Mouse (Mus musculus): ENCODE results near the gene Efna2. TPM values are rescaled to one million over a fixed set of nuclear protein-coding genes. Genes with fewer than 3 reads are reported as not detected.
"Not testable (repeated sequence)": the region's sequence is repeated elsewhere in the genome, so short reads cannot be mapped to it uniquely, and the experiment has no call there.

The Efna2 gene
- polyA plus RNA-seq, 1 experiment = 0.10 TPM

GRCm38 (mm10) chr10:80207676-80208075, 28.4 kb downstream of the Efna2 start:
- peaks cover 30% of the 10 kb centered on the region for H3K27me3 ChIP-seq (ENCODE audit: control insufficient read depth)
- H3K4me1 ChIP-seq (ENCODE audit: control insufficient read depth) = no peaks in the 10 kb centered on the region
- no peaks in the 10 kb centered on the region for H3K36me3 ChIP-seq (ENCODE audit: control insufficient read depth)
- no peak for TF ChIP-seq GATA1 (IDR thresholded peaks at IDR 0.05; ENCODE audit: low read length)
- no peak for TF ChIP-seq TAL1 (IDR thresholded peaks at IDR 0.05; ENCODE audit: low read length)
- no peak overlapping the region for H3K4me3 ChIP-seq (replicated peaks)
- no peaks in the 10 kb centered on the region for H3K9me3 ChIP-seq (ENCODE audit: control insufficient read depth, low read length)

- TF ChIP-seq GATA1 (IDR thresholded peaks at IDR 0.05; ENCODE audit: low read length) (no peak), TAL1 (IDR thresholded peaks at IDR 0.05; ENCODE audit: low read length) (no peak)
- Histone ChIP-seq H3K27me3 (ENCODE audit: control insufficient read depth) (peaks cover 30% of the 10 kb centered on the region), H3K9me3 (ENCODE audit: control insufficient read depth, low read length) (no peaks in the 10 kb centered on the region), H3K4me3 (replicated peaks) (no peak overlapping the region), H3K4me1 (ENCODE audit: control insufficient read depth) (no peaks in the 10 kb centered on the region), H3K36me3 (ENCODE audit: control insufficient read depth) (no peaks in the 10 kb centered on the region)
Measured at GRCm38 (mm10) chr10:80208248-80208647, 29.0 kb downstream of the Efna2 start.

- Histone ChIP-seq H3K27me3 (ENCODE audit: control insufficient read depth) (peaks cover 28% of the 10 kb centered on the region), H3K36me3 (ENCODE audit: control insufficient read depth) (no peaks in the 10 kb centered on the region), H3K4me1 (ENCODE audit: control insufficient read depth) (no peaks in the 10 kb centered on the region), H3K9me3 (ENCODE audit: control insufficient read depth, low read length) (no peaks in the 10 kb centered on the region), H3K4me3 (replicated peaks) (no peak overlapping the region)
- TF ChIP-seq TAL1 (IDR thresholded peaks at IDR 0.05; ENCODE audit: low read length) (no peak), GATA1 (IDR thresholded peaks at IDR 0.05; ENCODE audit: low read length) (no peak)
Measured at GRCm38 (mm10) chr10:80208841-80209371, 29.6 kb downstream of the Efna2 start.

DNA sequence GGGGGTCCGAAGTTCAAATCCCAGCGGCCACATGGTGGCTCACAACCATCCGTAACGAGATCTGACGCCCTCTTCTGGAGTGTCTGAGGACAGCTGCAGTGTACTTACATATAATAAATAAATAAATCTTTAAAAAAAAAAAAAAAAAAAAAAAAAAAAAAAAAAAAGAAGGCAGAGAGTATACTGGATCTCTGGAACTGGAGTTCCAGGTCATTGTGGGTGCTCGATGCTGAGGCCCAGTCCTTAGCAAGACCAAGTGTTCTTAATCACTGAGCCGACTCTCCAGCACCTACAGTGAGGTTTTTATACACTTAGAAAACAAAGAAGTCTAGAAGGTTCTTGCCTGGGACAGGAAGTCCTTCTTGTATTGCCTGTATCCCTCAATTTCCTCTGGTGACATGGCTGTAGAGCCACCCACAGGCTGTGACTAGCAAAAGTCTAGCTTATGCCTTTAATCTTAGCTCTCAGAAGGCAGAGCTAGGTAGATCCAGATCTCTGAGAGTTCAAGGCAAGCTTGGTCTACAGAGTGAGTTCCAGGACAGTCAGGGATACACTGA, 32.3 kb downstream of the Efna2 start:
- H3K4me1 ChIP-seq (ENCODE audit: control insufficient read depth); H3K36me3 ChIP-seq (ENCODE audit: control insufficient read depth); H3K9me3 ChIP-seq (ENCODE audit: control insufficient read depth, low read length); H3K4me3 ChIP-seq (replicated peaks): not testable (repeated sequence)
- peaks cover 21% of the 10 kb centered on the region for H3K27me3 ChIP-seq (ENCODE audit: control insufficient read depth)

DNA sequence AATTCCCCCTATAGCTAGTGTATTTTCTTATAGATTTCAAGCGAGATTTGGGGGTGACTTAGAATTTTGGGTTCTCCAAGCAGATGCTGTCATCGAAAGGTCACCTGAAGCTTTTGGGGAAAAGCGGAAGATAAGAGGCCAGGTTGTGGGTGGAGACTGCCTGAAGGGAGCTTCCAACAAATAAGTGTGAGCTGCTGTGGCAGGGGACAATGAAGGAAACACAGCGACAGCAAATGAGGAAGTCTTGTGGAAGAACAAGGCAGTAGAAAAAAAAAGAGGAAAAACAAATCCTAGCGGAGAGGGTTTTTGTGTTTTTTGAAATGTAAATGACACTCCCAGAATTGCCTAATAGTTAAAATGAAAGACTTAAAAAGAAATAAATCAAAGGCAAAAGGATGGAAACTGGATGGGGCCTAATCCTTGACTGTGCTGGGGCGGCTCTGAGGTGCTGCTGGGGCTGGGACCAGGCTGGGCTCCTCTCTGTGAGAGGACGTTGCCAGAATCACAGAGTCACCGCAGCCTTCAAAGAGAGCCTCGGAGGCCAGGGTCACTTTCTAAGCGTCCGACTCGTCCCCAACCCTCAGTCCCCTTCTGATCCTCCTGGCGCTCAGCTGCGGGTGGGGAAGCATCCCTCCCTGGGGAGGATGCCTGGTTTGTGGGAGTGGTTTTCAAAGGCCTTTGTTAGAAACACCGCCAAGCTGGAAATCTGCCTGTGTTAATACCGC, 35.9 kb downstream of the Efna2 start:
- H3K36me3 ChIP-seq (ENCODE audit: control insufficient read depth) = no peaks in the 10 kb centered on the region
- H3K4me1 ChIP-seq (ENCODE audit: control insufficient read depth) = no peaks in the 10 kb centered on the region
- TF ChIP-seq GATA1 (IDR thresholded peaks at IDR 0.05; ENCODE audit: low read length) (no peak), TAL1 (IDR thresholded peaks at IDR 0.05; ENCODE audit: low read length) (no peak)
- H3K4me3 ChIP-seq (replicated peaks) = no peak overlapping the region
- H3K27me3 ChIP-seq (ENCODE audit: control insufficient read depth) = peaks cover 14% of the 10 kb centered on the region
- no peaks in the 10 kb centered on the region for H3K9me3 ChIP-seq (ENCODE audit: control insufficient read depth, low read length)

DNA sequence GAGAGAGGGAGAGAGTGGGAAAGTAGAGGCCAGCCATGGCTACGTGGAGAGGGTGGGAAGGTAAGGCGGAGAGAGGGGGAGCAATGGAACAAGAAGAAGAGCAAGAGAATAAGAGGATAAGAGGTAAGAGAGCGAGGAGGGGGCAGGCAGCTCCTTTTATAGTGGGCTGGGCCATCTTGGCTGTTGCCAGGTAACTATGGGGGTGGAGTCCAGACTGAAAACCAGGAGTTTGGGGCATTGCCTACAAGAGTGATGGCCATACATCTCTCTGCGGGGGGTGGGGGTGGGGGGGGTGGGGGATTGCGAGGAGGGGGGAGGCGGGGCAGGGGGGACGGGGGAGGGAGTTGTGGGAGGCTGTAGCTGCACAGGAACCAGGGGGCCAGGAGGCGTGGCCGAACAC, 41.4 kb downstream of the Efna2 start:
- H3K27me3 ChIP-seq (ENCODE audit: control insufficient read depth) = peaks cover 23% of the 10 kb centered on the region
- no peaks in the 10 kb centered on the region for H3K9me3 ChIP-seq (ENCODE audit: control insufficient read depth, low read length)
- peaks cover 7% of the 10 kb centered on the region for H3K4me1 ChIP-seq (ENCODE audit: control insufficient read depth)
- no peak for TF ChIP-seq TAL1 (IDR thresholded peaks at IDR 0.05; ENCODE audit: low read length)
- H3K4me3 ChIP-seq (replicated peaks) = no peak overlapping the region
- H3K36me3 ChIP-seq (ENCODE audit: control insufficient read depth) = no peaks in the 10 kb centered on the region

GRCm38 (mm10) chr10:80223137-80223536, 43.9 kb downstream of the Efna2 start:
- peaks cover 20% of the 10 kb centered on the region for H3K27me3 ChIP-seq (ENCODE audit: control insufficient read depth)
- peaks cover 30% of the 10 kb centered on the region for H3K4me1 ChIP-seq (ENCODE audit: control insufficient read depth)
- not testable (repeated sequence) for H3K9me3 ChIP-seq (ENCODE audit: control insufficient read depth, low read length); H3K36me3 ChIP-seq (ENCODE audit: control insufficient read depth); H3K4me3 ChIP-seq (replicated peaks)

DNA sequence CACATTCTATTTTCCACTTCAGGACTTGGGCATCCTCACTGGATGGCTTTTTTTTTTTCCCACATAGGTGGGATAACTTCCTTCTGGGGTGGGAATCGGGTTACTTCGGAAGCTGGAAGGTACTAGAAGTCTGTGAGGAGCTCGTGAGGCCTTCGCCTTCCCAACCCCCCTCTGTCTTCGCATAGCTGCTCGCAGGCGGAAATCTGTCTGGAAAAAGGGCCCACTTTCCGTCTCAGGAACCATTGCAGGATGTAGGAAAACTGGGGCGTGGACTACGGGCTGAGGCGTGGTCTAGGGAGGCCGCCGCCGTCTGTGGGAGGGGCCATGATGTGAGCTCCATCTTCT, 46.8 kb downstream of the Efna2 start:
- no peaks in the 10 kb centered on the region for H3K9me3 ChIP-seq (ENCODE audit: control insufficient read depth, low read length)
- peaks cover 9% of the 10 kb centered on the region for H3K27me3 ChIP-seq (ENCODE audit: control insufficient read depth)
- H3K4me1 ChIP-seq (ENCODE audit: control insufficient read depth) = peaks cover 37% of the 10 kb centered on the region
- peaks cover 33% of the 10 kb centered on the region for H3K36me3 ChIP-seq (ENCODE audit: control insufficient read depth)
- H3K4me3 ChIP-seq (replicated peaks) = peak overlapping the region; percentile 84
- TF ChIP-seq GATA1 (IDR thresholded peaks at IDR 0.05; ENCODE audit: low read length) = no peak
- no peak for TF ChIP-seq TAL1 (IDR thresholded peaks at IDR 0.05; ENCODE audit: low read length)

DNA sequence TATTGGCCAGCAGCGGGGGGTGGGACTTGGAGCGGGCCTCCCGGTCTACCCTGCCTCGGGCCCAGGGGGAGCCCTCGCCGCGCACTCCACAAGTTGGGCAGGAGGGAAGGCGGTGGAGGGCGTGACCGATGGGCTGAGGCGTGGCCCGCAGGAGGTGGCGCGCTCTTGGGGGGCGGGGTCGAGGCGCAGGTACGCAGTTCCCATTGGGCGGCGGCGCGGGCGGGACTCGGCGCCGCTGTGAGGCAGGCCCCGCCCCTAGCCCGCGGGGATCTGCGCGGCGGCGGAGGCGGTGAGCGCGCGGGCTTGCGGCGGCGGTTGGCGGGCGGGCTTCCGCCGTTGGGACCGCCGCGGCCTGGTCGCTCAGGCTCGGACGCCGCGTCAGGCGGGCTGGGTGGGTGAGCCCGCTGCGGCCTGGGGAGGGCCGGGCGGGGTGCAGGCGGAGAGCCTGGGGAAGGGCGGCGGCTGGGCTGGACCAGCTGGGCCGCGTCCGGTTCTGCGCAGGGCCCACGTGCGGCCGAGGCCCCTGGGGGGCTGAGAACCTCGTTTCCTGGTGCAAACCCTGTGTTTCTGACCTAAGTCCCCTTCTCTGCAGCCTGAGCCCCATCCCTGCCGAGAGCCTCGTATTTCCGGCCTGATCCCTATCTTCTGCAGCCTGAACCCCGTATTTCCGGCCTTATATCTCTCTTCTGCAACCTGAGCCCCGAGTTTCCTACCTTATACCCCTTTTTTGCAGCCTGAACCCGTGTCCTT, 47.3 kb downstream of the Efna2 start, which contains the start of gene Mum1:
Gene Mum1 (plus strand): TSS at position 19 of the 750 bp plus-strand sequence.
- TF ChIP-seq GATA1 (IDR thresholded peaks at IDR 0.05; ENCODE audit: low read length) (peak; percentile 29; the same call in 1 of the 2 replicates), TAL1 (IDR thresholded peaks at IDR 0.05; ENCODE audit: low read length) (no peak)
- Histone ChIP-seq H3K27me3 (ENCODE audit: control insufficient read depth) (peaks cover 8% of the 10 kb centered on the region), H3K4me3 (replicated peaks) (peak within 1 kb of the TSS; percentile 84), H3K36me3 (ENCODE audit: control insufficient read depth) (peaks cover 37% of the 10 kb centered on the region), H3K9me3 (ENCODE audit: control insufficient read depth, low read length) (no peaks in the 10 kb centered on the region), H3K4me1 (ENCODE audit: control insufficient read depth) (peaks cover 37% of the 10 kb centered on the region)
